Mouse (Mus musculus): ENCODE results near the gene Pcnt. TPM values are rescaled to one million over a fixed set of nuclear protein-coding genes. Genes with fewer than 3 reads are reported as not detected.
A peak's percentile ranks its signal among the peaks of the same experiment; 100 is the strongest.

Pcnt gene
- total RNA-seq, 2 experiments from 2014 or later, result 68.0 to 78.4 TPM

DNA sequence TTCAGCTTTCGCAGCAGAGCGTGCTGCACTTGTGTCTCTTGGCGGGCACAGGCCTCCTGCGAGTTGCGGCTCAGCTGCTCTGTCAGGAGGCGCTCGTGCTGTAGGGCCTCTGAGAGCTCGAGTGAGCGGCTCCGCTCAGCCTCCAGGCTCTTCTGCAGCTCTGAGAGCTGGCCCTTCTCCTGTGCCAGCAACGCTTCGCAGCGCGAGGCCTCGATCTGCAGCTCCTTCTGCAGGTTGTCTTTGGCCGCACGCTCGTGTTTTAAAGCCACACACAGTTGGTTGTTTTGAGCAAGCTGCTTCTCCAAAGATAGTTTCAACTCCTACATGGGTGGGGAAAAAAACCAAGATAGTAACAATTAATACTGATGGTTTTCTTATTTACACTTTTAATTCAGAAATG, 67.6 kb downstream of the Pcnt start:
- H3K27ac ChIP-seq, result no peak overlapping the region
- intact Hi-C loops (cut with DNase I), result no loop called here
- no peak for DNase-seq
- TF ChIP-seq CTCF (IDR thresholded peaks at IDR 0.05), result no peak
- no peak overlapping the region for H3K4me3 ChIP-seq

- TF ChIP-seq CTCF (IDR thresholded peaks at IDR 0.05), result no peak
- intact Hi-C loops (cut with DNase I), result no loop called here
Measured at GRCm38 (mm10) chr10:76371736-76372135, 70.8 kb downstream of the Pcnt start.

DNA sequence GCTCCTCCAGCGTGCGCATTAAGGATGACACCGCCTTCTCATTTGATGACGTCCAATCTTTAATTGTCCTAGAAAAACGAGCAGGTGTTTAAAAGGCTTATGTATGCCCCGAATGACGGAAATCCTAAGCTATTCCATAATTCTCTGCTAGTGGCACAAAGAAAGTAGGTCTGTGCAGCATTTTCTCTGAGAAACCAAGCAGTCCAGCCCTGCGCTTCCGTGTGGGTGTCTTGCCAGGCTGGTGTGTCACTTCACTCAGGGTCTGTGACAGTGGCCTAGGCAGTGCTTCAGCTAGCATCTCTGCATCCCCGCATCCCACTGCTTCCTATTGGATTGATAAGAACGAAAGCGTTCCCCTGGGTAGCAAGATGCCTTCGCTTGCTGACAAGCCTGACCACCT, 73.8 kb downstream of the Pcnt start:
- H3K4me3 ChIP-seq, result no peak overlapping the region
- H3K27ac ChIP-seq, result no peak overlapping the region
- intact Hi-C loops (cut with DNase I), result no loop called here
- no peak for TF ChIP-seq CTCF (IDR thresholded peaks at IDR 0.05)
- peak; percentile 7 for DNase-seq

More at GRCm38 (mm10) chr10:76371736-76372135, 70.8 kb downstream of the Pcnt start:
- no peak for DNase-seq
- no peak overlapping the region for H3K4me3 ChIP-seq
- no peak overlapping the region for H3K27ac ChIP-seq

DNA sequence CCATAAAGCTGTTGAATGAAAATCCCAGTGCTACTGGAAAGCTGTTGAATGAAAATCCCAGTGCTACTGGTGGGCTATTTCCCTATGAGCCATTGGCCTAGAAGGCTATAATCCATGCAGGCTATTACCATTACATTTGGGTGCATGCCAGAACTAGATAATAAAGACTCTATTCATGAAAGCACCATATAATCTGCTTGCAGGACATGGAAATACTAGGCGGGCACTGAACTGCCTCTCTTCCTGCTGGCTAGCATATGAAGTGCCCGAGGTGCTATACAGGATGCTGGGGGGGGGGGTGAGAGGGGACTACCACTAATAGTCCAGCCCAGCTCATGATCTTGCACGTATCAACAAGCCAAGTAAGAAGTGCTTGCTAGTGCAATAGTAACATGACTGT, 79.4 kb downstream of the Pcnt start:
- Histone ChIP-seq H3K27ac (peak overlapping the region; percentile 69), H3K4me3 (no peak overlapping the region)
- no peak for TF ChIP-seq CTCF (IDR thresholded peaks at IDR 0.05)
- intact Hi-C loops (cut with DNase I), result no loop called here
- peak; percentile 13 for DNase-seq

DNA sequence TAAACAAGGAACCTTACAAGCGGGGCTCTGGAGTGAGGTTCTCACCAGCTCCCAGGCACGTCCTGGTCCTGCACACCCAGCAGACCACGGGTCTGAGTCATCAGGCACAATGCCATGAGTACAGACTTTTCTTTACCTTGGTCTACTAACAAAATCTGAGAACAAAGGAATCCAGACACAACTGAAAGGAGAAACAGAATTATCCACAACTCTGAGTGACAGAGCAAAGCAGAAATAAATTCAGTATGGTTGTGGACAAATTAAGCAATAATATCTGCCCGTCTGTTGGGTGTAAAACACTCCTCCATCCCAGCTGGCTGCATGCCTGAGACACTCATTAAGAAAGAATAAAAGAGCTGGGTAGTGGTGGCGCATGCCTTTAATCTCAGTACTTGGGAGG, 84.1 kb downstream of the Pcnt start:
- TF ChIP-seq CTCF (IDR thresholded peaks at IDR 0.05), result no peak
- H3K4me3 ChIP-seq, result no peak overlapping the region
- H3K27ac ChIP-seq, result peak overlapping the region; percentile 80
- intact Hi-C loops (cut with DNase I), result no loop called here
- no peak for DNase-seq

GRCm38 (mm10) chr10:76357286-76357875, 85.2 kb downstream of the Pcnt start:
- intact Hi-C loops (cut with DNase I), result no loop called here
- TF ChIP-seq CTCF (IDR thresholded peaks at IDR 0.05), result no peak
- Histone ChIP-seq H3K27ac (peak overlapping the region; percentile 80), H3K4me3 (no peak overlapping the region)
- peak; percentile 57 for DNase-seq

DNA sequence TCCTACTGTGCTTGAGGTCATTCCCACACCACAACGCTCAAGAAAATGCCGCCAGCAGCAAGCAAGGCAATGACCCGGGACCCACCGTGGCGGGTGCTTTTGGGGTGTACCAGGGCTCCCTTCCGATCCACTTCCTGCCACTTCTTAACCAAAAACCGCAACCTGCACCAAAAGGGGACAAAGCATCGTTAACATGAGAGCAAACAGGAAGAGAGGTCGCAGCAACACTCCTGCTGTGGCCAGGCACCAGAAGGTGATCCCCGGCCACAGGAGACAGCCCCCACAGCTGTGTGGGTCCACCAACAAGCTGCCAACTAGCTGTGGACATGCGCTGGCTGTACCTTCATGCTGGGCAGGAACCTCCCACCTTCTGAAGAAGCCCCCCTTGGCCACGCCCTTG, 87.6 kb downstream of the Pcnt start:
- no peak for DNase-seq
- Histone ChIP-seq H3K4me3 (no peak overlapping the region), H3K27ac (no peak overlapping the region)
- TF ChIP-seq CTCF (IDR thresholded peaks at IDR 0.05), result no peak
- intact Hi-C loops (cut with DNase I), result no loop called here

- intact Hi-C loops (cut with DNase I), result no loop called here
- TF ChIP-seq CTCF (IDR thresholded peaks at IDR 0.05), result no peak
- peak; percentile 39 for DNase-seq
- H3K4me3 ChIP-seq, result no peak overlapping the region
- 0 out of 2 replicates have a peak overlapping the region, but pooled peaks have one; percentile 35 for H3K27ac ChIP-seq
Measured at GRCm38 (mm10) chr10:76353986-76354385, 88.6 kb downstream of the Pcnt start.

- Histone ChIP-seq H3K27ac (peak overlapping the region; percentile 36), H3K4me3 (no peak overlapping the region)
- DNase-seq, result no peak
- intact Hi-C loops (cut with DNase I), result no loop called here
- TF ChIP-seq CTCF (IDR thresholded peaks at IDR 0.05), result no peak
Measured at GRCm38 (mm10) chr10:76351953-76352352, 90.6 kb downstream of the Pcnt start.

GRCm38 (mm10) chr10:76346589-76346988, 96.0 kb downstream of the Pcnt start:
- Histone ChIP-seq H3K27ac (no peak overlapping the region), H3K4me3 (peak overlapping the region; percentile 91)
- peak; percentile 69 for TF ChIP-seq CTCF (IDR thresholded peaks at IDR 0.05)

GRCm38 (mm10) chr10:76346043-76346491, 96.5 kb downstream of the Pcnt start:
- intact Hi-C loops (cut with DNase I), result loop anchor here (5.0 kb wide), 1 partner anchor 66 kb away; no protein-coding TSS in a partner anchor
- no peak for TF ChIP-seq CTCF (IDR thresholded peaks at IDR 0.05)
- Histone ChIP-seq H3K27ac (peak overlapping the region; percentile 85), H3K4me3 (peak overlapping the region; percentile 91)
- no peak for DNase-seq

More at GRCm38 (mm10) chr10:76346589-76346988, 96.0 kb downstream of the Pcnt start:
- intact Hi-C loops (cut with DNase I), result loop anchor here (5.0 kb wide), 1 partner anchor 66 kb away; no protein-coding TSS in a partner anchor
- peak; percentile 58 for DNase-seq

DNA sequence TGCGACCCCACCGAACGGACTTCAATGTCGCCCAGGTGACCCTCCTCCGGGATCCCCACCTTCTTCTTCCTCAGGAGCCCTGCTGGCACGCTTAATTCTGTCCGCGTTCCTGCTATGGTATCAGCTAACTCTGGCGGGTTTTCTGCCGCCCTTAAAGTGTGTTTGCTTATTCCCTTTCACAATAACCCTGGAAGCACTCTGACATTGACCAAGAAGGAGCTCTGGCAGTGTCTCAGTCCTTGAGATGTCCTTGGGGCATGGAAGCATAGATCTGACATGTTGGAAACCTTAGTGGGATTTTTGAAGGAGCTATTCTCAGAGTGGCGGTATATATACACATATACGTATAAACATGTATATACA, 97.1 kb downstream of the Pcnt start:
- no peak for TF ChIP-seq CTCF (IDR thresholded peaks at IDR 0.05)
- no peak for DNase-seq
- peak overlapping the region; percentile 85 for H3K27ac ChIP-seq
- peak overlapping the region; percentile 91 for H3K4me3 ChIP-seq
- intact Hi-C loops (cut with DNase I), result loop anchor here (5.0 kb wide), 1 partner anchor 67 kb away; no protein-coding TSS in a partner anchor

GRCm38 (mm10) chr10:76344711-76345539, 97.7 kb downstream of the Pcnt start, which contains the start of gene Dip2a:
Gene Dip2a, minus strand, starts transcription at chr10:76345291.
- peak within 1 kb of the TSS; percentile 89 for H3K27ac ChIP-seq
- intact Hi-C loops (cut with DNase I), result loop anchor here (5.0 kb wide), 1 partner anchor 67 kb away; no protein-coding TSS in a partner anchor

More at GRCm38 (mm10) chr10:76344711-76345539, 97.7 kb downstream of the Pcnt start, which contains the start of gene Dip2a:
- DNase-seq, result peak; percentile 98
- TF ChIP-seq CTCF (IDR thresholded peaks at IDR 0.05), result no peak; the same call in 1 of the 2 replicates
- peak within 1 kb of the TSS; percentile 91 for H3K4me3 ChIP-seq
